Mouse (Mus musculus) left cerebral cortex, adult 9 months (tissue): Measurements from ENCODE around the gene Zfp92.

Experiments used
- DNase-seq, 2 experiments: peaks; one replicate each; pipeline ENCODE4 v3.0.0; 2022; ENCODE audit warnings: low spot score in 2 of 2

Zfp92 gene

GRCm38 (mm10) chrX:73474340-73475165 is 63.7 kb downstream of the Zfp92 start:
- DNase-seq: no peak

GRCm38 (mm10) chrX:73475658-73476256 is 64.9 kb downstream of the Zfp92 start:
- no peak for DNase-seq

GRCm38 (mm10) chrX:73476621-73477020 is 65.7 kb downstream of the Zfp92 start:
- DNase-seq: no peak

- no peak for DNase-seq
These were observed 66.6 kb downstream of the Zfp92 start for GRCm38 (mm10) chrX:73477500-73477899.
